Mouse (Mus musculus) thymus, adult 2 months (tissue): Measurements from ENCODE around the gene Taf1d. TPM values are rescaled to one million over a fixed set of nuclear protein-coding genes. Genes with fewer than 3 reads are reported as not detected.

Experiments used
- DNase-seq: peaks from one replicate; pipeline ENCODE4 v3.0.0; 2021
- H3K27ac ChIP-seq: fragments of 200-500 bp; 2 replicates; pipeline ENCODE4 v1.5.1; 2012; ENCODE audit warnings: low read length, control low read depth; ENCODE audit not compliant: control insufficient read depth, insufficient read depth
- H3K27me3 ChIP-seq: fragments of 200-500 bp; 2 replicates; pipeline ENCODE4 v1.6.1; 2012; ENCODE audit warnings: mild to moderate bottlenecking, low read length, moderate library complexity, mixed read lengths; ENCODE audit not compliant: control insufficient read depth, insufficient read depth
- H3K36me3 ChIP-seq: fragments of 200-500 bp; 2 replicates; pipeline ENCODE4 v1.6.1; 2012; ENCODE audit warnings: mild to moderate bottlenecking, low read length, moderate library complexity; ENCODE audit not compliant: control insufficient read depth, insufficient read depth
- H3K4me1 ChIP-seq: fragments of 200-500 bp; replicated peaks from 2 replicates; pipeline ENCODE4 v1.6.1; 2012; ENCODE audit warnings: low read length; ENCODE audit not compliant: control insufficient read depth, insufficient read depth
- H3K4me3 ChIP-seq: fragments of 200-500 bp; 2 replicates; pipeline ENCODE4 v1.5.1; 2012; ENCODE audit warnings: mild to moderate bottlenecking, low read length, control low read depth, moderate library complexity; ENCODE audit not compliant: control insufficient read depth, insufficient read depth
- CTCF ChIP-seq: fragments of 200-500 bp; IDR thresholded peaks from 2 replicates; pipeline ENCODE4 v1.5.1; 2012; ENCODE audit warnings: mild to moderate bottlenecking, control low read depth, low read length, moderate library complexity, borderline replicate concordance; ENCODE audit not compliant: control insufficient read depth, poor library complexity, insufficient read depth; ENCODE audit errors: extremely low read depth
- POLR2A ChIP-seq: fragments of 200-500 bp; IDR thresholded peaks from 2 replicates; pipeline ENCODE4 v1.6.1; 2012; ENCODE audit warnings: mild to moderate bottlenecking, low read length, control low read depth, moderate library complexity; ENCODE audit not compliant: control insufficient read depth, poor library complexity, insufficient read depth; ENCODE audit errors: extremely low read depth
- WGBS: fragments of 180-500 bp; shearing (Covaris S2); methylation state at CpG from one replicate; pipeline ENCODE4 v1.1.7; 2018; 5-methylcytosine and 5-hydroxymethylcytosine counted together
- polyA plus RNA-seq: library from polyadenylated mRNA; depleted of rRNA; stranded (reverse); fragments of >200 nt; gene quantifications from 2 replicates; pipeline ENCODE4 v1.2.3, GENCODE M21; 2012; rRNA removed

Taf1d gene
- polyA plus RNA-seq, 1 experiment: 48.9 TPM

- peaks cover 50% of the 10 kb centered on the region for H3K36me3 ChIP-seq
- 91% methylated on average over 2 of the region's 2 CpGs for WGBS
- no peak overlapping the region for H3K4me3 ChIP-seq
- TF ChIP-seq POLR2A (no peak), CTCF (no peak)
- DNase-seq: no peak
- H3K27ac ChIP-seq: no peak overlapping the region
- H3K27me3 ChIP-seq: no peaks in the 10 kb centered on the region
- no peaks in the 10 kb centered on the region for H3K4me1 ChIP-seq
Measured at GRCm38 (mm10) chr9:15349925-15350324, 43.9 kb downstream of the Taf1d start.

GRCm38 (mm10) chr9:15356916-15357483, 51.0 kb downstream of the Taf1d start:
- Histone ChIP-seq H3K36me3 (peaks cover 4% of the 10 kb centered on the region; the same call in 1 of the 2 replicates), H3K4me3 (peak overlapping the region; percentile 57), H3K27ac (no peak overlapping the region), H3K27me3 (no peaks in the 10 kb centered on the region), H3K4me1 (no peaks in the 10 kb centered on the region)
- WGBS: under 1% methylated on average over 9 of the region's 9 CpGs
- no peak for DNase-seq
- TF ChIP-seq POLR2A (no peak), CTCF (no peak)

- TF ChIP-seq CTCF (peak; percentile 65; the same call in 1 of the 2 replicates), POLR2A (peak; percentile 96)
- no peaks in the 10 kb centered on the region for H3K27me3 ChIP-seq
- H3K4me1 ChIP-seq: no peaks in the 10 kb centered on the region
- no peaks in the 10 kb centered on the region for H3K36me3 ChIP-seq
- WGBS: 1% methylated on average over 60 of the region's 60 CpGs
- H3K27ac ChIP-seq: peak within 1 kb of the TSS; percentile 59
- H3K4me3 ChIP-seq: peak within 1 kb of the TSS; percentile 57
- peak; percentile 95 for DNase-seq
Measured at GRCm38 (mm10) chr9:15357484-15358275, 51.7 kb downstream of the Taf1d start, which contains the start of gene Cep295. TSS of gene Cep295 (minus strand) at chr9:15357788.

- no peak for DNase-seq
- WGBS: 79% methylated on average over 1 of the region's 1 CpGs
Measured at GRCm38 (mm10) chr9:15364843-15365242, 58.8 kb downstream of the Taf1d start.

GRCm38 (mm10) chr9:15365856-15366255, 59.8 kb downstream of the Taf1d start:
- no peaks in the 10 kb centered on the region for H3K4me1 ChIP-seq
- no peak overlapping the region for H3K4me3 ChIP-seq
- DNase-seq: no peak
- H3K36me3 ChIP-seq: no peaks in the 10 kb centered on the region
- H3K27me3 ChIP-seq: no peaks in the 10 kb centered on the region
- H3K27ac ChIP-seq: no peak overlapping the region
- no peak for TF ChIP-seq CTCF
- TF ChIP-seq POLR2A: no peak
- WGBS: 88% methylated on average over 1 of the region's 1 CpGs

More at GRCm38 (mm10) chr9:15364843-15365242, 58.8 kb downstream of the Taf1d start:
- no peaks in the 10 kb centered on the region for H3K4me1 ChIP-seq
- no peaks in the 10 kb centered on the region for H3K36me3 ChIP-seq
- H3K4me3 ChIP-seq: no peak overlapping the region
- TF ChIP-seq CTCF: no peak
- no peak for TF ChIP-seq POLR2A
- no peak overlapping the region for H3K27ac ChIP-seq
- H3K27me3 ChIP-seq: no peaks in the 10 kb centered on the region

GRCm38 (mm10) chr9:15366260-15366659, 60.2 kb downstream of the Taf1d start:
- Histone ChIP-seq H3K4me3 (no peak overlapping the region), H3K4me1 (no peaks in the 10 kb centered on the region), H3K27me3 (no peaks in the 10 kb centered on the region), H3K36me3 (no peaks in the 10 kb centered on the region), H3K27ac (no peak overlapping the region)
- no peak for DNase-seq
- WGBS: 73% methylated on average over 2 of the region's 2 CpGs
- TF ChIP-seq POLR2A: no peak
- TF ChIP-seq CTCF: no peak

Other genes with a start within 250 kb of the Taf1d start
- 0.05 and 0.09 TPM in 2 replicates for gene Hephl1, start 194.1 kb upstream of the Taf1d start, polyA plus RNA-seq
- gene Vstm5, start 67.2 kb upstream of the Taf1d start, polyA plus RNA-seq: 0.31 and 0.51 TPM in 2 replicates
- 50.7 and 58.8 TPM in 2 replicates for gene Med17, start 26.3 kb upstream of the Taf1d start, polyA plus RNA-seq
- gene 4931406C07Rik, start 234 bp downstream of the Taf1d start, polyA plus RNA-seq: 4.8 and 5.4 TPM in 2 replicates
- 11.7 and 13.1 TPM in 2 replicates for gene Cep295, start 51.6 kb downstream of the Taf1d start, polyA plus RNA-seq
- gene Smco4, start 187.2 kb downstream of the Taf1d start, polyA plus RNA-seq: 8.8 and 9.6 TPM in 2 replicates